Mouse (Mus musculus) heart, embryonic 10.5 days (tissue): Measurements from ENCODE around the gene Gpr137. TPM values are rescaled to one million over a fixed set of nuclear protein-coding genes. Genes with fewer than 3 reads are reported as not detected.

Experiments
- DNase-seq: peaks from one replicate; pipeline ENCODE4 v3.0.0-alpha.2; 2017; ENCODE audit warnings: low spot score
- H3K27ac ChIP-seq: fragments of 300-500 bp; sonication (generic); 2 replicates; pipeline ENCODE4 v1.5.1; 2016; ENCODE audit warnings: mild to moderate bottlenecking
- H3K27me3 ChIP-seq: fragments of 300-500 bp; sonication (generic); 2 replicates; pipeline ENCODE4 v1.6.1; 2016; ENCODE audit warnings: mild to moderate bottlenecking; ENCODE audit not compliant: poor library complexity, insufficient read depth, severe bottlenecking
- H3K36me3 ChIP-seq: fragments of 300-500 bp; sonication (generic); 2 replicates; pipeline ENCODE4 v1.6.1; 2016; ENCODE audit warnings: mild to moderate bottlenecking, moderate library complexity
- H3K4me1 ChIP-seq: fragments of 300-500 bp; sonication (generic); 2 replicates; pipeline ENCODE4 v1.6.1; 2016; ENCODE audit warnings: mild to moderate bottlenecking
- H3K4me3 ChIP-seq: fragments of 300-500 bp; sonication (generic); 2 replicates; pipeline ENCODE4 v1.5.1; 2016; ENCODE audit warnings: mild to moderate bottlenecking, moderate library complexity
- H3K9me3 ChIP-seq: fragments of 300-500 bp; sonication (generic); 2 replicates; pipeline ENCODE4 v1.6.1; 2016; ENCODE audit warnings: mild to moderate bottlenecking, moderate library complexity
- WGBS: fragments of 180-500 bp; shearing (Covaris S2); methylation state at CpG from one replicate; pipeline ENCODE4 v1.1.7; 2016; 5-methylcytosine and 5-hydroxymethylcytosine counted together
- polyA plus RNA-seq: library from polyadenylated mRNA; unstranded; fragments of >200 nt; fragmentation: Nextera tagmentation; extraction: Ambion mirVana; gene quantifications from 2 replicates; pipeline ENCODE4 v1.2.1, GENCODE M21; 2016

The Gpr137 gene
- polyA plus RNA-seq, 1 experiment from 2014 or later: 20.3 TPM

- WGBS: 6% methylated on average over 11 of the region's 11 CpGs
- DNase-seq: peak; percentile 85
- H3K36me3 ChIP-seq: peaks cover 47% of the 10 kb centered on the region
Observed at GRCm38 (mm10) chr19:6979001-6979479, 36.8 kb upstream of the Gpr137 start.

GRCm38 (mm10) chr19:6978639-6978974 is 36.3 kb upstream of the Gpr137 start:
- no peak for DNase-seq
- Histone ChIP-seq H3K4me3 (peak overlapping the region; percentile 76), H3K36me3 (peaks cover 42% of the 10 kb centered on the region), H3K9me3 (no peaks in the 10 kb centered on the region), H3K27me3 (no peaks in the 10 kb centered on the region), H3K4me1 (peaks cover 56% of the 10 kb centered on the region), H3K27ac (peak overlapping the region; percentile 96)
- WGBS: 33% methylated on average over 3 of the region's 3 CpGs

More at GRCm38 (mm10) chr19:6979001-6979479, 36.8 kb upstream of the Gpr137 start:
- Histone ChIP-seq H3K27ac (peak overlapping the region; percentile 96), H3K4me1 (peaks cover 52% of the 10 kb centered on the region), H3K27me3 (no peaks in the 10 kb centered on the region), H3K4me3 (peak overlapping the region; percentile 76), H3K9me3 (no peaks in the 10 kb centered on the region)

- Histone ChIP-seq H3K4me3 (peak overlapping the region; percentile 76), H3K4me1 (peaks cover 61% of the 10 kb centered on the region), H3K36me3 (peaks cover 38% of the 10 kb centered on the region), H3K9me3 (no peaks in the 10 kb centered on the region), H3K27me3 (no peaks in the 10 kb centered on the region), H3K27ac (peak overlapping the region; percentile 37)
- no peak for DNase-seq
- WGBS: 76% methylated on average over 13 of the region's 13 CpGs
Observed at GRCm38 (mm10) chr19:6977759-6978638, 35.7 kb upstream of the Gpr137 start.

GRCm38 (mm10) chr19:6975537-6976521 is 33.5 kb upstream of the Gpr137 start, which contains the start of gene Plcb3:
TSS of gene Plcb3 (minus strand) at chr19:6976470.
- H3K27ac ChIP-seq: peak within 1 kb of the TSS; percentile 94
- no peaks in the 10 kb centered on the region for H3K27me3 ChIP-seq
- H3K4me3 ChIP-seq: peak within 1 kb of the TSS; percentile 88
- peaks cover 25% of the 10 kb centered on the region for H3K36me3 ChIP-seq
- peaks cover 73% of the 10 kb centered on the region for H3K4me1 ChIP-seq
- under 1% methylated on average over 16 of the region's 16 CpGs for WGBS
- peak; percentile 85 for DNase-seq
- no peaks in the 10 kb centered on the region for H3K9me3 ChIP-seq

GRCm38 (mm10) chr19:6974211-6975205 is 32.2 kb upstream of the Gpr137 start, which contains the start of gene Ppp1r14b:
TSS of gene Ppp1r14b (plus strand) at chr19:6974968.
- Histone ChIP-seq H3K4me1 (peaks cover 78% of the 10 kb centered on the region), H3K9me3 (no peaks in the 10 kb centered on the region), H3K36me3 (peaks cover 25% of the 10 kb centered on the region), H3K27me3 (no peaks in the 10 kb centered on the region), H3K4me3 (peak within 1 kb of the TSS; percentile 88), H3K27ac (peak within 1 kb of the TSS; percentile 94)
- 2% methylated on average over 79 of the region's 84 CpGs for WGBS
- peak; percentile 96 for DNase-seq

- peak overlapping the region; percentile 94 for H3K27ac ChIP-seq
- no peak for DNase-seq
- H3K4me1 ChIP-seq: peaks cover 78% of the 10 kb centered on the region
- no peaks in the 10 kb centered on the region for H3K9me3 ChIP-seq
- WGBS: 30% methylated on average over 12 of the region's 12 CpGs
- H3K36me3 ChIP-seq: peaks cover 24% of the 10 kb centered on the region
- peak overlapping the region; percentile 88 for H3K4me3 ChIP-seq
- H3K27me3 ChIP-seq: no peaks in the 10 kb centered on the region
Observed at GRCm38 (mm10) chr19:6973581-6974190, 31.4 kb upstream of the Gpr137 start.

GRCm38 (mm10) chr19:6972247-6972917 is 30.1 kb upstream of the Gpr137 start:
- H3K27ac ChIP-seq: peak overlapping the region; percentile 89; the same call in 1 of the 2 replicates
- WGBS: 79% methylated on average over 13 of the region's 13 CpGs
- H3K36me3 ChIP-seq: peaks cover 11% of the 10 kb centered on the region
- no peak for DNase-seq
- peaks cover 75% of the 10 kb centered on the region for H3K4me1 ChIP-seq
- H3K9me3 ChIP-seq: no peaks in the 10 kb centered on the region
- H3K4me3 ChIP-seq: no peak overlapping the region
- H3K27me3 ChIP-seq: no peaks in the 10 kb centered on the region

GRCm38 (mm10) chr19:6971644-6972043 is 29.4 kb upstream of the Gpr137 start:
- H3K36me3 ChIP-seq: peaks cover 9% of the 10 kb centered on the region
- H3K27me3 ChIP-seq: no peaks in the 10 kb centered on the region
- H3K4me3 ChIP-seq: no peak overlapping the region
- 45% methylated on average over 6 of the region's 6 CpGs for WGBS
- peak overlapping the region; percentile 89 for H3K27ac ChIP-seq
- peaks cover 68% of the 10 kb centered on the region for H3K4me1 ChIP-seq
- no peaks in the 10 kb centered on the region for H3K9me3 ChIP-seq
- no peak for DNase-seq

- peak overlapping the region; percentile 76 for H3K4me3 ChIP-seq
- WGBS: 19% methylated on average over 11 of the region's 11 CpGs
- H3K4me1 ChIP-seq: peaks cover 60% of the 10 kb centered on the region
- DNase-seq: no peak
- H3K27ac ChIP-seq: peak overlapping the region; percentile 89
- H3K36me3 ChIP-seq: peaks cover 15% of the 10 kb centered on the region
- H3K27me3 ChIP-seq: no peaks in the 10 kb centered on the region
- H3K9me3 ChIP-seq: no peaks in the 10 kb centered on the region
Observed at GRCm38 (mm10) chr19:6970460-6971085, 28.3 kb upstream of the Gpr137 start.

- H3K27ac ChIP-seq: peak overlapping the region; percentile 89
- peaks cover 60% of the 10 kb centered on the region for H3K4me1 ChIP-seq
- no peaks in the 10 kb centered on the region for H3K27me3 ChIP-seq
- peaks cover 23% of the 10 kb centered on the region for H3K36me3 ChIP-seq
- DNase-seq: peak; percentile 85
- no peaks in the 10 kb centered on the region for H3K9me3 ChIP-seq
- peak overlapping the region; percentile 76 for H3K4me3 ChIP-seq
- under 1% methylated on average over 55 of the region's 55 CpGs for WGBS
Observed at GRCm38 (mm10) chr19:6969665-6970381, 27.5 kb upstream of the Gpr137 start.
